Mouse (Mus musculus): ENCODE measurements around the gene Nrl. TPM values are rescaled to one million over a fixed set of nuclear protein-coding genes. Genes with fewer than 3 reads are reported as not detected.
A peak's percentile ranks its signal among the peaks of the same experiment; 100 is the strongest.

Gene Nrl
- polyA plus RNA-seq, 1 experiment, result not detected

- Histone ChIP-seq H3K79me3 (ENCODE audit: low read depth) (no peaks in the 10 kb centered on the region), H3K79me2 (ENCODE audit: control insufficient read depth, insufficient read depth) (no peaks in the 10 kb centered on the region), H3K4me3 (ENCODE audit: insufficient read depth, poor library complexity, severe bottlenecking) (no peak overlapping the region), H3ac (ENCODE audit: control insufficient read depth, insufficient read length, low read depth) (no peak overlapping the region), H3K36me3 (ENCODE audit: control insufficient read depth, insufficient read depth) (no peaks in the 10 kb centered on the region), H3K27me3 (ENCODE audit: control insufficient read depth, insufficient read depth, insufficient read length) (peaks cover 38% of the 10 kb centered on the region)
- peak; percentile 91 for TF ChIP-seq USF1 (IDR thresholded peaks at IDR 0.05; ENCODE audit: low read depth)
- no peak for TF ChIP-seq MYOG (IDR thresholded peaks at IDR 0.05; ENCODE audit: control insufficient read depth, extremely low read depth, insufficient read length)
These were observed 3.2 kb upstream of the Nrl start for GRCm38 (mm10) chr14:55527940-55528339.

GRCm38 (mm10) chr14:55526674-55527073 lies 1.9 kb upstream of the Nrl start:
- TF ChIP-seq CTCF (IDR thresholded peaks at IDR 0.05; ENCODE audit: control insufficient read depth, insufficient read depth, insufficient read length) (no peak), MYOD1 (IDR thresholded peaks at IDR 0.05; ENCODE audit: control insufficient read depth, insufficient read length, low read depth) (no peak), MYOG (IDR thresholded peaks at IDR 0.05; ENCODE audit: control insufficient read depth, extremely low read depth, insufficient read length) (no peak), FOSL1 (IDR thresholded peaks at IDR 0.05; ENCODE audit: insufficient read depth, low read length, poor library complexity, severe bottlenecking) (no peak)
- no peak overlapping the region for H3K4me3 ChIP-seq (ENCODE audit: insufficient read depth, poor library complexity, severe bottlenecking)
- H3K79me2 ChIP-seq (ENCODE audit: control insufficient read depth, insufficient read depth), result no peaks in the 10 kb centered on the region
- peaks cover 41% of the 10 kb centered on the region for H3K27me3 ChIP-seq (ENCODE audit: control insufficient read depth, insufficient read depth, insufficient read length)
- no peaks in the 10 kb centered on the region for H3K79me3 ChIP-seq (ENCODE audit: low read depth)
- no peaks in the 10 kb centered on the region for H3K36me3 ChIP-seq (ENCODE audit: control insufficient read depth, insufficient read depth)
- no peak overlapping the region for H3ac ChIP-seq (ENCODE audit: control insufficient read depth, insufficient read length, low read depth)

GRCm38 (mm10) chr14:55524062-55524461 lies 719 bp downstream of the Nrl start:
- H3K79me3 ChIP-seq (ENCODE audit: low read depth), result no peaks in the 10 kb centered on the region
- no peak overlapping the region for H3ac ChIP-seq (ENCODE audit: control insufficient read depth, insufficient read length, low read depth)
- peaks cover 49% of the 10 kb centered on the region for H3K27me3 ChIP-seq (ENCODE audit: control insufficient read depth, insufficient read depth, insufficient read length)

GRCm38 (mm10) chr14:55520451-55521361 lies 4.1 kb downstream of the Nrl start:
- H3K36me3 ChIP-seq (ENCODE audit: control insufficient read depth, insufficient read depth), result no peaks in the 10 kb centered on the region
- H3K27me3 ChIP-seq (ENCODE audit: control insufficient read depth, insufficient read depth, insufficient read length), result peaks cover 76% of the 10 kb centered on the region
- H3K79me3 ChIP-seq (ENCODE audit: low read depth), result no peaks in the 10 kb centered on the region
- TF ChIP-seq USF1 (IDR thresholded peaks at IDR 0.05; ENCODE audit: low read depth) (no peak), CEBPB (IDR thresholded peaks at IDR 0.05; ENCODE audit: low read depth) (no peak), MYOD1 (IDR thresholded peaks at IDR 0.05; ENCODE audit: control insufficient read depth, insufficient read length, low read depth) (no peak), MYOG (IDR thresholded peaks at IDR 0.05; ENCODE audit: control insufficient read depth, extremely low read depth, insufficient read length) (no peak), FOSL1 (IDR thresholded peaks at IDR 0.05; ENCODE audit: insufficient read depth, low read length, poor library complexity, severe bottlenecking) (no peak), CTCF (IDR thresholded peaks at IDR 0.05; ENCODE audit: control insufficient read depth, insufficient read depth, insufficient read length) (no peak), MAX (IDR thresholded peaks at IDR 0.05) (no peak)
- H3K79me2 ChIP-seq (ENCODE audit: control insufficient read depth, insufficient read depth), result no peaks in the 10 kb centered on the region
- no peak overlapping the region for H3ac ChIP-seq (ENCODE audit: control insufficient read depth, insufficient read length, low read depth)
- H3K4me3 ChIP-seq (ENCODE audit: insufficient read depth, poor library complexity, severe bottlenecking), result no peak overlapping the region

More at GRCm38 (mm10) chr14:55524062-55524461, 719 bp downstream of the Nrl start:
- Histone ChIP-seq H3K79me2 (ENCODE audit: control insufficient read depth, insufficient read depth) (no peaks in the 10 kb centered on the region), H3K4me3 (ENCODE audit: insufficient read depth, poor library complexity, severe bottlenecking) (no peak overlapping the region), H3K36me3 (ENCODE audit: control insufficient read depth, insufficient read depth) (no peaks in the 10 kb centered on the region)
- TF ChIP-seq MYOD1 (IDR thresholded peaks at IDR 0.05; ENCODE audit: control insufficient read depth, insufficient read length, low read depth), result no peak

GRCm38 (mm10) chr14:55519604-55520003 lies 5.2 kb downstream of the Nrl start:
- Histone ChIP-seq H3K4me3 (ENCODE audit: insufficient read depth, poor library complexity, severe bottlenecking) (no peak overlapping the region), H3ac (ENCODE audit: control insufficient read depth, insufficient read length, low read depth) (no peak overlapping the region), H3K36me3 (ENCODE audit: control insufficient read depth, insufficient read depth) (no peaks in the 10 kb centered on the region), H3K79me2 (ENCODE audit: control insufficient read depth, insufficient read depth) (no peaks in the 10 kb centered on the region), H3K79me3 (ENCODE audit: low read depth) (no peaks in the 10 kb centered on the region), H3K27me3 (ENCODE audit: control insufficient read depth, insufficient read depth, insufficient read length) (peaks cover 85% of the 10 kb centered on the region)
- TF ChIP-seq MYOG (IDR thresholded peaks at IDR 0.05; ENCODE audit: control insufficient read depth, extremely low read depth, insufficient read length) (no peak), FOSL1 (IDR thresholded peaks at IDR 0.05; ENCODE audit: insufficient read depth, low read length, poor library complexity, severe bottlenecking) (no peak)

- Histone ChIP-seq H3K27me3 (ENCODE audit: control insufficient read depth, insufficient read depth, insufficient read length) (peaks cover 92% of the 10 kb centered on the region), H3ac (ENCODE audit: control insufficient read depth, insufficient read length, low read depth) (no peak overlapping the region)
- TF ChIP-seq FOSL1 (IDR thresholded peaks at IDR 0.05; ENCODE audit: insufficient read depth, low read length, poor library complexity, severe bottlenecking), result no peak
- no peak for TF ChIP-seq CTCF (IDR thresholded peaks at IDR 0.05; ENCODE audit: control insufficient read depth, insufficient read depth, insufficient read length)
- no peak for TF ChIP-seq CEBPB (IDR thresholded peaks at IDR 0.05; ENCODE audit: low read depth)
- no peak for TF ChIP-seq MAX (IDR thresholded peaks at IDR 0.05)
- TF ChIP-seq MYOD1 (IDR thresholded peaks at IDR 0.05; ENCODE audit: control insufficient read depth, insufficient read length, low read depth), result no peak
- no peak for TF ChIP-seq USF1 (IDR thresholded peaks at IDR 0.05; ENCODE audit: low read depth)
- TF ChIP-seq MYOG (IDR thresholded peaks at IDR 0.05; ENCODE audit: control insufficient read depth, extremely low read depth, insufficient read length), result no peak
These were observed 5.9 kb downstream of the Nrl start for GRCm38 (mm10) chr14:55518897-55519296.

More at GRCm38 (mm10) chr14:55518897-55519296, 5.9 kb downstream of the Nrl start:
- H3K36me3 ChIP-seq (ENCODE audit: control insufficient read depth, insufficient read depth), result no peaks in the 10 kb centered on the region
- no peak overlapping the region for H3K4me3 ChIP-seq (ENCODE audit: insufficient read depth, poor library complexity, severe bottlenecking)
- H3K79me3 ChIP-seq (ENCODE audit: low read depth), result no peaks in the 10 kb centered on the region
- H3K79me2 ChIP-seq (ENCODE audit: control insufficient read depth, insufficient read depth), result no peaks in the 10 kb centered on the region

All from C2C12 (cell line).